Mouse (Mus musculus): Measurements from ENCODE around the gene Gli2.

The Gli2 gene

DNA sequence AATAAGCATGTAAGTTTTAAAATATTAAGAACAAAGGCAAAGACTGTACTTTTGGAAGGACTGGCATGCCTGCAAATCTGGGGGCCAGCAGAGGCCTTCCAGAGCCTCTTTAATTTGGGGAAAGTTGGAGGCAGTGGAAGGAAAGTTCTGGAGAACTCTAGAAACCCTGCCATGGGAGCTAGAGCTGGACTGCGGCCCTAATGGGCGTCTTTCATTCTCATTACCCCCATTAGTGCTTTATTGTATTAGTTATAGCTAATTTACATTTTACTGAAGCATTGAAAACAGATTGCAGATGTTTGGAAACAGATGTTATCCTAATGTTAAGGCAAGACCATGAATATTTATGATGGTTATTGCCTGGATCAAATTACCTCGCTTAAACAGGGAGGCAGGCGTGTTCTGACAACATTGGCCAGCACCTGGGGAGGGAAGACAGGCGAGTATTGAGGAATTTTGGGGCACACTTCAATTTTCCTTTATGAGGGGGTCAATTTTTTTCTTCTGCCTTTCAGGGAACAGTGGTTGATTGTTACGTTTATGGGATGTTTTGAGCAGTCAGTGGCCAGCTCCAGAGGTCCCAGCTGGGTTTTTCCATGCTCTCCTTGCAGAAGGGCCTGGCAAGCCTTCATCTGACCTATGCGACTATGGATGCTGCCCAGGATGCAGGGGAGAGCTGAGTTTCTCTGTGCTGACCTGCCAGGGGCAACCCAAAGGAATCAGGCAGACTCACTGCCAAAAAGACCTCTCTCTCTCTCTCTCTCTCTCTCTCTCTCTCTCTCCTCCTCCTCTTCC is 253.9 kb downstream of the Gli2 start:
- DNase-seq (ENCODE audit: low read depth, low spot score): no peak

DNA sequence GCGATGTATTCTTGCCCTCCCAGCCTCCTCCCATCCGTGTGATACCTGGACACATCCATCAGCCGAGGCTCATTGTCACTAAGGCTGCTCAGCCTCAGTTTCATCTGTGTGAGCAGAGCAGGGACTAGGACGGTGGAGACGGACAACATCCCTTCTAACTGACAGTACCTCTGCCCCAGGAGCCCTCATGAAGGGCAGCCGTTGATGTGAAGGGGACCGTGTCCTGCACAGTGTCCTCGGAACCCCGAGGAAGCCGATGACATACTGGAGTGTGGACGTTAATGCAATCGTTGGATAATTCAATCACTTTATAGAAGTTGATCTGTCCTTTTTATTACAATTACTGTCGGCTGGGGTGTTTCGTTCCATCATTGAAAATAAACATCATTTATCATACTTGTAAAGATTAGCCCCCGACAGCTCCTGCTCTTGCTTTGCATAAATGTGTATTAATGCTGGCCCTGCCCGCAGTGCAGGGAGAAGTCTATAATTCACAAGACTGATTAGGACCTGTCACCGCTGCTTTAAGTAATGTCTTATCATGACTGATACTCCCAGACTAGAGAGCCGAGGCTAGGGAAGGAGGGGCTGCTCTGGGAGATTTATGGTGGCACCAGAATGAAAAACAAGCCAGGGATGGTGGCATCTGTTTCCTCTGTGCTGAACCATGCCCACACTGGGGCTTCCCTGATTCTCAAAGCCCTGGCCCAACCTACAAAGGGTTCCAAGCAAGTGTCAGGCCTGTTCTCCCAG is 257.8 kb downstream of the Gli2 start:
- no peak for DNase-seq (ENCODE audit: low read depth, low spot score)

DNA sequence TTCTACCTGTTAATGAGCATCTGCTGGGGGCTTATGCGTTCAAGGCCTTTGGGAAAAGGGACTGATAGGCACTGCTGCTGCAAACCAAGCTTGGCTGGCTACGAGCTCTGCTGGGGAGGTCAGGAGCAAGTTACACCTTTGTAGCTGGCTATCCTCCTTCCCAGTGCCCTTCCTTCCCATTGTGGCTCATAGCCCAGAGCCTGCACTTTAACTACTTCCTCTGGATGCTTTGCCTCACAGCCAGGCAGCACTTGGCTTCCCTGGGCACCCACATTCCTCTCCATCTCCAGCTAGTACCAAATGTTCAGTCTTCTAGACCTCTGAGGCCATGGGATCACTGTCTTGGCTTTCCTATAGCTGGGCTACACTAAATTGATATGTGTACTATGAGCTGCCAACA is 263.5 kb downstream of the Gli2 start:
- no peak for DNase-seq (ENCODE audit: low read depth, low spot score)

DNA sequence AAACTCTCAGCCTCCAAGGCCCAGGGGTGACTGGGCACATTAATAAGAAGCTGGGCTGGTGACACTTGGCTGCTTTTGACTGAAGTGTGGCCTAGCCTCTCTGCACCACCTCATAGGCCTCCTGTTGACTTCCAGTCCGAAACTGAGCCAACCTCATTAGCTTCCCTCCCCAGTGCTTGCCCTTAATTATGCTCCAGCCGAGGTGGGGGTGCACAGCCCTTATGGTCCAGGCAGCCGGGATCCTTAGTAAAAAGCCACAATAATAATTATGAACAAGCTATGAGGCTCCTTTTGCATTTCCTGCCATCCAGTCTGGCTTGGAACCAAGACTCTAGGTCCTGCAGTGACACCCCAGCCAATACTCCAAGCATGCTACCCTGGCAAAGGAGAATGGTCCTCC is 264.0 kb downstream of the Gli2 start:
- DNase-seq (ENCODE audit: low read depth, low spot score): no peak

DNA sequence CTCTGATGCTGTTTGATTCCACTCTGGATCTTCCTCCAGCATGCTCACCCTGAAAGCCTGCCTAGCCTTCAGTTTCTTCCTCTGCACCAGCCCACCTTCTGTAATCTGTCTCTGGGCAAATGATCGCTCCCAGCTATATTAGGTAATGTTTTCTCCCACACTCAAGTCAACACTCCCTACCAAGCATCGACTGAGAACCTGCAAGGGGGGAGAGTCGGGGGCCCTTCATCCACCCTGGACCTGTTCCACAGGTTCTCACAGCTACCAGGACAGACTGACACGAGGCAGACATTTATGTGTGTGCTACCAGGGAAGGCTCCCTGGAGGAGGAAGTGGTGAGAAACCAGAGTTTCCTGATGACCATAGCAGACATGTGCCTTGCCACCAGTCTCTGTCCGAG is 264.6 kb downstream of the Gli2 start:
- no peak for DNase-seq (ENCODE audit: low read depth, low spot score)

DNA sequence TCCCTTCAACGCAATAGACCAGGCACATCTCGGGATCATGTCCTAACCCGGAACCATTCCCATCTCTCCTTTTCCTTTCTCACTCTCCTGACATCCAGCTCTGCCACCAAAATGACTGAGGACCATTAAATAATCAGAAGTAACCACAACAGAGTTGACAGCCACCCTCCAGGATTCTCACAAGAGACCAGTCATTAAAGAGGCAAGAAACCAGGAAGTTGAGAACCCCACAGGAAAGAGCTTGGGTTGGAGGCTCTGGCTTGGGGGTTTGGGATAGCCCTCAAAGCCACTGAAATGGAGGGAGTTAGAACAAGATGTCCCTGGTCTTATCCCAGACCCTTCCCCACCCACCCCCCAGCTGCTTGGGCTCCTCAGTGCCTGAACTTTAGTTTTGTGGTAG is 265.9 kb downstream of the Gli2 start:
- DNase-seq (ENCODE audit: low read depth, low spot score): no peak
